ENCODE assay signal across 14 mouse cellular contexts in genomic region chr6:143918405-143918947, GRCm38 (mm10).
A peak's percentile ranks its signal among the peaks of the same experiment; 100 is the strongest.
DNase-seq lines count a peak whose midpoint lies in the region; ATAC-seq lines count a peak whose summit lies in the region.
"Had no signal": no experiment of that assay in that cellular context is flagged by ENCODE, and none has a peak within 500 bp of the region (broad histone marks: within the 10 kb centered on the region; RNA-seq: fewer than 3 reads in every experiment).

No protein-coding gene starts in this region.

- no peaks in the 10 kb centered on the region for H3K36me3 ChIP-seq in limb, embryonic 10.5 days
- H3K36me3 ChIP-seq in forebrain, embryonic 13.5 days (ENCODE audit: poor library complexity, severe bottlenecking) = peaks cover 6% of the 10 kb centered on the region; the same call in 1 of the 2 replicates
- H3K36me3 ChIP-seq: midbrain, embryonic 10.5 days; stomach, embryonic 15.5 days had no signal

- no peak overlapping the region for H3K4me3 ChIP-seq in limb, embryonic 10.5 days
- no peak overlapping the region for H3K4me3 ChIP-seq in forebrain, embryonic 13.5 days
- H3K4me3 ChIP-seq: erythroblast, embryonic 14.5 days; midbrain, embryonic 10.5 days; stomach, embryonic 15.5 days had no signal

- peaks cover 22% of the 10 kb centered on the region for H3K4me1 ChIP-seq in limb, embryonic 10.5 days
- H3K4me1 ChIP-seq in forebrain, embryonic 13.5 days = peaks cover 8% of the 10 kb centered on the region; the same call in 1 of the 2 replicates
- H3K4me1 ChIP-seq: stomach, embryonic 15.5 days had no signal

- 33% methylated on average over 16 of the region's 16 CpGs for WGBS in limb, embryonic 10.5 days
- WGBS in forebrain, embryonic 13.5 days = 63% methylated on average over 16 of the region's 16 CpGs

- H3K9ac ChIP-seq in forebrain, embryonic 13.5 days = no peak overlapping the region
- H3K9ac ChIP-seq: stomach, embryonic 15.5 days had no signal

- H3K27ac ChIP-seq in limb, embryonic 10.5 days = no peak overlapping the region
- no peak overlapping the region for H3K27ac ChIP-seq in forebrain, embryonic 13.5 days
- H3K27ac ChIP-seq: midbrain, embryonic 10.5 days; stomach, embryonic 15.5 days had no signal

- ATAC-seq in forebrain, embryonic 13.5 days = no peak

- peak; percentile 49 to 50 for DNase-seq in cerebellum, postnatal 10 days
- no peak for DNase-seq in cerebellum, adult 18-20 months
- DNase-seq in kidney, postnatal 10 days = peak; percentile 24
- DNase-seq in kidney, adult 11 months = no peak
- DNase-seq in limb, embryonic 10.5 days (ENCODE audit: low spot score) = peak; percentile 42
- peak; percentile 59 for DNase-seq in retina, embryonic 14.5 days (ENCODE audit: low spot score)
- no peak for DNase-seq in thymus, postnatal 4 days
- DNase-seq: adrenal gland, adult 2 months; layer of hippocampus, postnatal 36 days; right cerebral cortex, postnatal 14 days had no signal

- H3K9me3 ChIP-seq in limb, embryonic 10.5 days (replicated peaks) = no peaks in the 10 kb centered on the region
- H3K9me3 ChIP-seq in forebrain, embryonic 13.5 days (replicated peaks) = no peaks in the 10 kb centered on the region
- H3K9me3 ChIP-seq: midbrain, embryonic 10.5 days; stomach, embryonic 15.5 days had no signal

- H3K27me3 ChIP-seq in limb, embryonic 10.5 days (ENCODE audit: low read depth, poor library complexity, severe bottlenecking) = 0 out of 2 replicates have a peak, but pooled peaks cover 6% of the 10 kb centered on the region
- H3K27me3 ChIP-seq in forebrain, embryonic 13.5 days = no peaks in the 10 kb centered on the region
- H3K27me3 ChIP-seq: stomach, embryonic 15.5 days had no signal

- no peak overlapping the region for H3K4me2 ChIP-seq in forebrain, embryonic 13.5 days
- H3K4me2 ChIP-seq: stomach, embryonic 15.5 days had no signal

Comparison
In these comparisons a context has a peak if more than half of its experiments do, and no peak if none do; other contexts are left out.
1. DNase-seq: peak in cerebellum, postnatal 10 days (2 of 2), kidney, postnatal 10 days (single experiment), limb, embryonic 10.5 days (single experiment) and retina, embryonic 14.5 days (single experiment); none in cerebellum, adult 18-20 months (0 of 2), kidney, adult 11 months (single experiment) and thymus, postnatal 4 days (single experiment).